Mouse (Mus musculus): ENCODE measurements at regions not wholly inside any gene's neighbourhood (a gene's known extent, or its start where the extent isn't known, plus 50 kb on each side); places are given as distances from the start of the nearest gene placed in this dataset.

DNA sequence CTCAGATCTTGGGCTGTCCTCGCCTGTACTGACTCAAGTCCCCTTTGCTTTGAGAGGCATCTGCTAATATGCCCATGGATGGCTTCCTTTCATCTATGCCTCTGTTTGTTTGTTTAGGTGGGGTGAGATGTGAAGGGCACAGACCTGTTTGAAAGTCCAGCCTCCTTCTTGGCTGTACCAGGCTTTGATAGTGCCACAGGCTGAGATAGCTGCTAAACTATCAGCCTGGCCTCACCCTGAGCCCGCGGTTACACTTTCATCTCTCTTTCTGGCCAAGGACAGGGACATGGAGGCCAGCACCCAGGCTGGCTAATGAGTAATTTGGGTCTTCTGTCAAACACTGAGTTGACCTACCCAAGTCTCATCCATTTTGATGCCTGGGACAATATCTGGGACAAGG, 105.0 kb upstream of the Parp11 start:
- no peak for TF ChIP-seq FLI1 (IDR thresholded peaks at IDR 0.05; ENCODE audit: low read length)
- TF ChIP-seq GATA1 (IDR thresholded peaks at IDR 0.05; ENCODE audit: borderline replicate concordance, low read length), result no peak

Data from megakaryocyte, embryonic 14.5 days (primary cell).